Mouse (Mus musculus) brain, embryonic 18.5 days (tissue): ENCODE results near the gene Fcer1g.

ENCODE experiments used
- DNase-seq: peaks from one replicate; pipeline ENCODE4 v3.0.0-alpha.2; 2012; ENCODE audit warnings: low read depth, low spot score

Fcer1g gene

GRCm38 (mm10) chr1:171187851-171188700 lies 46.1 kb downstream of the Fcer1g start:
- no peak for DNase-seq

- DNase-seq = no peak
These were observed 48.5 kb downstream of the Fcer1g start for GRCm38 (mm10) chr1:171185655-171186054.

GRCm38 (mm10) chr1:171184314-171184713 lies 49.9 kb downstream of the Fcer1g start:
- no peak for DNase-seq

DNA sequence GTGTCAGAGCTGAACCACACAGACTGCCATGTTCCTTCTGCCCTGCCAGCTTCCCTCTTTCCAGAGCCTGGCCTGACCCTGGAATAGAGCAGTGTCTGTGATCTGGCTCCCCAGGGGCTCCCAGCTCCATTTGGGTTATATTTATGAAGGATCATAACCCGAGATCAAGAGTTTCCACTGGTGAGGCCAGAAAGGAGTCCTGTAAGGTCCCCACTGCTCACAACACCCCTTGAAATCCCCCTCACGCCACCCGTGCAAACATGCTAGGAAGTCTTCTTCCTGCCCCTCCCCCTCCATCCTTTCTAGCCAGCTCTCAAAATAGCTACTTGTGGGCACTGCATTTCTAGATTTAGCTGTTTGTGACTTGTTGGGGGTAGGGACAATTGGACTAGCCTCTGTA lies 50.5 kb downstream of the Fcer1g start:
- DNase-seq = no peak

DNA sequence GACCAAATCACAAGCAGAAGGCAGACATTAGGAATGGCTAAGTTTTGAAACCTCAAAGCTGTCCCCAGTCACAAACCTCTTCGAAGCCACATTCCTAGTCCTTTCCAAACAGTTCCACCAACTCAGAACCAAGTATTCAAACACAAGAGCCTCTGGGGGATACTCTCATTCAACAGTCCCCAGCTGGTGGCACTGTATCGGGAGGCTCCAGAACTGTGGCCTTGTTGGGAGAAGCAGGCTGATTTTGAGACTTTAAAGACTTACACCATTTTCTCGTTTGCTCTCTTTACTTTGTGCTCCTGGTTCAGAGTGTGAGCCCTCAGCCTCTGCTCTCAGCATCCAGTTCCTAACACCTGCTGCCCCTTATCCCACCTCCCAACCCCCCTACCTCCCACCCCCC lies 51.1 kb downstream of the Fcer1g start:
- no peak for DNase-seq
